Mouse (Mus musculus): ENCODE results near the gene Sox21. TPM values are rescaled to one million over a fixed set of nuclear protein-coding genes. Genes with fewer than 3 reads are reported as not detected.

The Sox21 gene
- polyA plus RNA-seq, 1 experiment from 2014 or later: 8.0 TPM

Small RNA genes within 50 kb of the gene (microRNA-seq; reads per million reads assigned to microRNA genes)
- not detected for gene Mir6241

Other genes starting within 250 kb of the Sox21 start
- gene Dct, start 184.8 kb downstream of the Sox21 start, polyA plus RNA-seq (2015; fragmentation: Nextera tagmentation; extraction: Ambion mirVana): 0.67 and 0.76 TPM in 2 replicates
- 15.2 and 16.4 TPM in 2 replicates for gene Tgds, start 104.3 kb downstream of the Sox21 start, polyA plus RNA-seq (2015; fragmentation: Nextera tagmentation; extraction: Ambion mirVana)
- gene Gpr180, start 99.9 kb downstream of the Sox21 start, polyA plus RNA-seq (2015; fragmentation: Nextera tagmentation; extraction: Ambion mirVana): 40.4 and 41.5 TPM in 2 replicates
- gene Gm9376, start 29.9 kb upstream of the Sox21 start, polyA plus RNA-seq (2015; fragmentation: Nextera tagmentation; extraction: Ambion mirVana): not detected in 2 replicates

Measured in midbrain, embryonic 16.5 days (tissue).